Mouse (Mus musculus): ENCODE results near the gene Adgrv1. TPM values are rescaled to one million over a fixed set of nuclear protein-coding genes. Genes with fewer than 3 reads are reported as not detected.

Gene Adgrv1
- polyA plus RNA-seq, 1 experiment from 2014 or later: 9.8 TPM

GRCm38 (mm10) chr13:81596910-81597607, 35.9 kb downstream of the Adgrv1 start:
- H3K27ac ChIP-seq (replicated peaks): no peak overlapping the region
- no peak overlapping the region for H3K4me2 ChIP-seq
- H3K36me3 ChIP-seq: no peaks in the 10 kb centered on the region
- no peaks in the 10 kb centered on the region for H3K27me3 ChIP-seq (replicated peaks)
- 15% methylated on average over 9 of the region's 9 CpGs for WGBS
- no peaks in the 10 kb centered on the region for H3K9me3 ChIP-seq (replicated peaks)
- no peaks in the 10 kb centered on the region for H3K4me1 ChIP-seq
- no peak overlapping the region for H3K9ac ChIP-seq (replicated peaks)
- H3K4me3 ChIP-seq (replicated peaks): no peak overlapping the region
- no peak for ATAC-seq (ENCODE audit: low FRiP score)

GRCm38 (mm10) chr13:81578692-81579091, 54.3 kb downstream of the Adgrv1 start:
- H3K27me3 ChIP-seq (replicated peaks): no peaks in the 10 kb centered on the region
- 95% methylated on average over 8 of the region's 8 CpGs for WGBS
- no peak for ATAC-seq (ENCODE audit: low FRiP score)
- H3K4me3 ChIP-seq (replicated peaks): no peak overlapping the region
- H3K27ac ChIP-seq (replicated peaks): no peak overlapping the region
- no peaks in the 10 kb centered on the region for H3K4me1 ChIP-seq
- no peak overlapping the region for H3K9ac ChIP-seq (replicated peaks)
- H3K36me3 ChIP-seq: no peaks in the 10 kb centered on the region
- no peaks in the 10 kb centered on the region for H3K9me3 ChIP-seq (replicated peaks)
- H3K4me2 ChIP-seq: no peak overlapping the region

- Histone ChIP-seq H3K27me3 (replicated peaks) (no peaks in the 10 kb centered on the region), H3K4me1 (peaks cover 6% of the 10 kb centered on the region), H3K9me3 (replicated peaks) (no peaks in the 10 kb centered on the region), H3K27ac (replicated peaks) (peak overlapping the region; percentile 60; the same call in 1 of the 2 replicates), H3K36me3 (no peaks in the 10 kb centered on the region), H3K9ac (replicated peaks) (peak overlapping the region; percentile 40), H3K4me3 (replicated peaks) (peak overlapping the region; percentile 38), H3K4me2 (peak overlapping the region; percentile 58)
- WGBS: 17% methylated on average over 12 of the region's 12 CpGs
- ATAC-seq (ENCODE audit: low FRiP score): peak; percentile 81; the same call in 1 of the 2 replicates
Measured at GRCm38 (mm10) chr13:81570241-81570821, 62.6 kb downstream of the Adgrv1 start.

- no peaks in the 10 kb centered on the region for H3K27me3 ChIP-seq (replicated peaks)
- no peak overlapping the region for H3K4me3 ChIP-seq (replicated peaks)
- H3K27ac ChIP-seq (replicated peaks): no peak overlapping the region
- H3K4me2 ChIP-seq: no peak overlapping the region
- 83% methylated on average over 1 of the region's 1 CpGs for WGBS
- H3K36me3 ChIP-seq: no peaks in the 10 kb centered on the region
- no peak for ATAC-seq (ENCODE audit: low FRiP score)
- H3K4me1 ChIP-seq: no peaks in the 10 kb centered on the region
- H3K9me3 ChIP-seq (replicated peaks): no peaks in the 10 kb centered on the region
- H3K9ac ChIP-seq (replicated peaks): no peak overlapping the region
Measured at GRCm38 (mm10) chr13:81550024-81550423, 82.9 kb downstream of the Adgrv1 start.

GRCm38 (mm10) chr13:81534916-81535315, 98.0 kb downstream of the Adgrv1 start:
- no peak overlapping the region for H3K27ac ChIP-seq (replicated peaks)
- H3K36me3 ChIP-seq: no peaks in the 10 kb centered on the region
- H3K9me3 ChIP-seq (replicated peaks): no peaks in the 10 kb centered on the region
- no peak overlapping the region for H3K9ac ChIP-seq (replicated peaks)
- H3K4me3 ChIP-seq (replicated peaks): no peak overlapping the region
- WGBS: 95% methylated on average over 2 of the region's 2 CpGs
- no peak for ATAC-seq (ENCODE audit: low FRiP score)
- H3K4me2 ChIP-seq: no peak overlapping the region
- no peaks in the 10 kb centered on the region for H3K27me3 ChIP-seq (replicated peaks)
- H3K4me1 ChIP-seq: no peaks in the 10 kb centered on the region

- no peak overlapping the region for H3K9ac ChIP-seq (replicated peaks)
- no peaks in the 10 kb centered on the region for H3K9me3 ChIP-seq (replicated peaks)
- H3K27ac ChIP-seq (replicated peaks): no peak overlapping the region
- 64% methylated on average over 4 of the region's 4 CpGs for WGBS
- no peak overlapping the region for H3K4me2 ChIP-seq
- no peaks in the 10 kb centered on the region for H3K4me1 ChIP-seq
- H3K36me3 ChIP-seq: no peaks in the 10 kb centered on the region
- H3K27me3 ChIP-seq (replicated peaks): no peaks in the 10 kb centered on the region
- no peak for ATAC-seq (ENCODE audit: low FRiP score)
- H3K4me3 ChIP-seq (replicated peaks): no peak overlapping the region
Measured at GRCm38 (mm10) chr13:81526687-81527086, 106.3 kb downstream of the Adgrv1 start.

- whole genome bisulfite sequencing: 84% methylated on average over 7 of the region's 7 CpGs
- H3K4me3 ChIP-seq (replicated peaks): no peak overlapping the region
- no peak overlapping the region for H3K9ac ChIP-seq (replicated peaks)
- H3K27ac ChIP-seq (replicated peaks): no peak overlapping the region
- no peaks in the 10 kb centered on the region for H3K27me3 ChIP-seq (replicated peaks)
- H3K4me2 ChIP-seq: no peak overlapping the region
- no peaks in the 10 kb centered on the region for H3K36me3 ChIP-seq
- no peak for ATAC-seq (ENCODE audit: low FRiP score)
- no peaks in the 10 kb centered on the region for H3K4me1 ChIP-seq
- no peaks in the 10 kb centered on the region for H3K9me3 ChIP-seq (replicated peaks)
Measured at GRCm38 (mm10) chr13:81510142-81510541, 122.8 kb downstream of the Adgrv1 start.

GRCm38 (mm10) chr13:81497035-81497434, 135.9 kb downstream of the Adgrv1 start:
- no peak overlapping the region for H3K27ac ChIP-seq (replicated peaks)
- no peak for ATAC-seq (ENCODE audit: low FRiP score)
- no peaks in the 10 kb centered on the region for H3K4me1 ChIP-seq
- WGBS: 85% methylated on average over 3 of the region's 3 CpGs
- H3K4me2 ChIP-seq: no peak overlapping the region
- H3K9me3 ChIP-seq (replicated peaks): no peaks in the 10 kb centered on the region
- H3K9ac ChIP-seq (replicated peaks): no peak overlapping the region
- H3K4me3 ChIP-seq (replicated peaks): no peak overlapping the region
- no peaks in the 10 kb centered on the region for H3K36me3 ChIP-seq
- H3K27me3 ChIP-seq (replicated peaks): no peaks in the 10 kb centered on the region

GRCm38 (mm10) chr13:81491971-81492370, 141.0 kb downstream of the Adgrv1 start:
- ATAC-seq (ENCODE audit: low FRiP score): no peak
- WGBS: 83% methylated on average over 7 of the region's 7 CpGs
- Histone ChIP-seq H3K4me1 (no peaks in the 10 kb centered on the region), H3K27ac (replicated peaks) (no peak overlapping the region), H3K4me2 (no peak overlapping the region), H3K9me3 (replicated peaks) (no peaks in the 10 kb centered on the region), H3K9ac (replicated peaks) (no peak overlapping the region), H3K36me3 (no peaks in the 10 kb centered on the region), H3K27me3 (replicated peaks) (no peaks in the 10 kb centered on the region), H3K4me3 (replicated peaks) (no peak overlapping the region)

- H3K4me1 ChIP-seq: no peaks in the 10 kb centered on the region
- no peak overlapping the region for H3K4me3 ChIP-seq (replicated peaks)
- H3K4me2 ChIP-seq: no peak overlapping the region
- H3K36me3 ChIP-seq: no peaks in the 10 kb centered on the region
- no peak overlapping the region for H3K9ac ChIP-seq (replicated peaks)
- no peak overlapping the region for H3K27ac ChIP-seq (replicated peaks)
- H3K27me3 ChIP-seq (replicated peaks): no peaks in the 10 kb centered on the region
- H3K9me3 ChIP-seq (replicated peaks): no peaks in the 10 kb centered on the region
- no peak for ATAC-seq (ENCODE audit: low FRiP score)
Measured at GRCm38 (mm10) chr13:81486980-81487379, 146.0 kb downstream of the Adgrv1 start.

GRCm38 (mm10) chr13:81473750-81474149, 159.2 kb downstream of the Adgrv1 start:
- no peaks in the 10 kb centered on the region for H3K4me1 ChIP-seq
- H3K27me3 ChIP-seq (replicated peaks): no peaks in the 10 kb centered on the region
- H3K4me2 ChIP-seq: no peak overlapping the region
- H3K4me3 ChIP-seq (replicated peaks): no peak overlapping the region
- H3K27ac ChIP-seq (replicated peaks): no peak overlapping the region
- H3K36me3 ChIP-seq: no peaks in the 10 kb centered on the region
- no peaks in the 10 kb centered on the region for H3K9me3 ChIP-seq (replicated peaks)
- no peak for ATAC-seq (ENCODE audit: low FRiP score)
- no peak overlapping the region for H3K9ac ChIP-seq (replicated peaks)

- WGBS: 89% methylated on average over 4 of the region's 4 CpGs
- Histone ChIP-seq H3K4me2 (no peak overlapping the region), H3K4me3 (replicated peaks) (no peak overlapping the region), H3K27me3 (replicated peaks) (no peaks in the 10 kb centered on the region), H3K4me1 (no peaks in the 10 kb centered on the region), H3K9me3 (replicated peaks) (no peaks in the 10 kb centered on the region), H3K27ac (replicated peaks) (no peak overlapping the region), H3K9ac (replicated peaks) (no peak overlapping the region), H3K36me3 (no peaks in the 10 kb centered on the region)
- no peak for ATAC-seq (ENCODE audit: low FRiP score)
Measured at GRCm38 (mm10) chr13:81466661-81467060, 166.3 kb downstream of the Adgrv1 start.
